Mouse (Mus musculus): Measurements from ENCODE around the gene Cryaa.

DNA sequence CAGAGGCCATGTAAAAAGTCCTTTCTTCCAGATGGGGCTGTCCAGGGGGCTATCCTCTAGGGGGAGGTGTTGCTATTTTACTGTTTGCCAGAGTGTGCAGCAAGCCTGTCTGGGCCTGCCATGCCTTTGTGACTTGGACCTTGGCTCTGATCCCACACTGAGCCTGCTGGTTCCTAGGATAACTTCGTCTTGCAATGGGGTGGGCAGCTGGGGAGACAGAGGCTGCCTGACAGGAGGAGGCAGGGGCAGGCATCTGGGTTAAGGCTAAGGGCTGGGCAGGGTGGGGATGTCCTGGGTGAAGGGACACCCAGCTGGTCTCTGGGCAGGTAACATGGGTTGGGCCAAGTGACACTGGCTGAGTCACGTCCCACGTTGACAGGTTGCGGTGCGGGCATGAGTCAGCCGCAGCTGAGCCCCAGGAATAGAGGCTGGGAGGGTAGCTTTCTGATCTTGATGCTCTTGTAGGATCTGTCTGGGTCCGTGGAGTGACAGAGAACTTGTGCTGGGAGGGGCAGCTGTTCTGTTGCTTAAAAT, 51.4 kb downstream of the Cryaa start:
- no peak; the same call in 1 of the 2 replicates for TF ChIP-seq POLR2A (IDR thresholded peaks at IDR 0.05; ENCODE audit: borderline replicate concordance, control insufficient read depth, low read depth, low read length)
- TF ChIP-seq CTCF (IDR thresholded peaks at IDR 0.05; ENCODE audit: control insufficient read depth, insufficient read depth, low read length): no peak

All from bone marrow, adult 2 months (tissue).